Mouse (Mus musculus) liver, embryonic 16.5 days (tissue): ENCODE measurements around the gene Smim27. TPM values are rescaled to one million over a fixed set of nuclear protein-coding genes. Genes with fewer than 3 reads are reported as not detected.

Source experiments
- ATAC-seq: fragments of 200-750 bp; cut with Nextera tagmentation; 2 replicates; pipeline ENCODE4 v1.8.0; 2017; ENCODE audit warnings: low read depth, mild to moderate bottlenecking, moderate number of reproducible peaks, moderate library complexity
- H3K27ac ChIP-seq: fragments of 300-500 bp; sonication (generic); 2 replicates; pipeline ENCODE4 v1.5.1; 2014; ENCODE audit warnings: mild to moderate bottlenecking, low read length
- H3K27me3 ChIP-seq: fragments of 300-500 bp; sonication (generic); 2 replicates; pipeline ENCODE4 v1.6.1; 2014; ENCODE audit warnings: low read depth, low read length, mixed read lengths; ENCODE audit not compliant: control insufficient read depth, insufficient read depth
- H3K36me3 ChIP-seq: fragments of 300-500 bp; sonication (generic); 2 replicates; pipeline ENCODE4 v1.6.1; 2014; ENCODE audit warnings: mild to moderate bottlenecking; ENCODE audit not compliant: control insufficient read depth, insufficient read depth
- H3K4me1 ChIP-seq: fragments of 300-500 bp; sonication (generic); 2 replicates; pipeline ENCODE4 v1.6.1; 2014; ENCODE audit warnings: low read depth, low read length, mixed read lengths; ENCODE audit not compliant: control insufficient read depth
- H3K4me2 ChIP-seq: fragments of 300-500 bp; sonication (generic); 2 replicates; pipeline ENCODE4 v1.6.1; 2014; ENCODE audit warnings: low read depth, low read length, mixed read lengths
- H3K4me3 ChIP-seq: fragments of 300-500 bp; sonication (generic); 2 replicates; pipeline ENCODE4 v1.5.1; 2014; ENCODE audit warnings: low read depth, mild to moderate bottlenecking, low read length
- H3K9ac ChIP-seq: fragments of 300-500 bp; sonication (generic); 2 replicates; pipeline ENCODE4 v1.6.1; 2014; ENCODE audit warnings: low read depth, low read length
- H3K9me3 ChIP-seq: fragments of 300-500 bp; sonication (generic); replicated peaks from 2 replicates; pipeline ENCODE4 v1.6.1; 2016; ENCODE audit warnings: low read length; ENCODE audit not compliant: control insufficient read depth
- WGBS: fragments of 180-500 bp; shearing (Covaris S2); extraction: QIAGEN DNeasy Blood & Tissue Kit; methylation state at CpG from one replicate; pipeline ENCODE4 v1.1.7; 2014; ENCODE audit not compliant: insufficient replicate concordance; 5-methylcytosine and 5-hydroxymethylcytosine counted together
- polyA plus RNA-seq: library from polyadenylated mRNA; unstranded; fragments of >200 nt; fragmentation: Nextera tagmentation; extraction: Ambion mirVana; gene quantifications from 2 replicates; pipeline ENCODE4 v1.2.1, GENCODE M21; 2015

The Smim27 gene
- polyA plus RNA-seq, 1 experiment from 2014 or later, result 13.7 TPM

DNA sequence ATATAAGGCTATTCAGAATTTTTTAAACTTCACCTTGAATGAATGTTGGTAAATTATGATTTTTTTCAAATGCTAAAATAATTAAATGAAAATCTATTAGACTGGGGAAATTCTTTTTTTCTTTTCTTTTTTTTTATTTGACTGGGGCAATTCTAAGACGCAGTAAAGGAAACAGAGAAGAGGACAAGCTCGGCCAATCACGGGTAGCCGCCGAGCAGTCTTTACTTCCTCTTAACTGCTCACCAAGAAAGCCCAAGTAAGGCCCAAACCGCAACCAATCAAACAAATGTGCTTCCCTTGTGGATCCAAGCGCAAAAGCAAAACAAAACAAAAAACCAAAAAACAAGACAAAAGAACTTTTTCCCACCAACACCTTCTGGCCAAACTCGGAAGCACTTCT is 25.3 kb upstream of the Smim27 start:
- no peak overlapping the region for H3K4me2 ChIP-seq
- ATAC-seq, result no peak
- no peaks in the 10 kb centered on the region; the same call in 1 of the 2 replicates for H3K4me1 ChIP-seq
- WGBS, result 31% methylated on average over 8 of the region's 8 CpGs
- no peak overlapping the region for H3K27ac ChIP-seq
- no peaks in the 10 kb centered on the region for H3K9me3 ChIP-seq
- no peaks in the 10 kb centered on the region for H3K36me3 ChIP-seq
- H3K9ac ChIP-seq, result no peak overlapping the region
- no peaks in the 10 kb centered on the region for H3K27me3 ChIP-seq
- H3K4me3 ChIP-seq, result no peak overlapping the region

DNA sequence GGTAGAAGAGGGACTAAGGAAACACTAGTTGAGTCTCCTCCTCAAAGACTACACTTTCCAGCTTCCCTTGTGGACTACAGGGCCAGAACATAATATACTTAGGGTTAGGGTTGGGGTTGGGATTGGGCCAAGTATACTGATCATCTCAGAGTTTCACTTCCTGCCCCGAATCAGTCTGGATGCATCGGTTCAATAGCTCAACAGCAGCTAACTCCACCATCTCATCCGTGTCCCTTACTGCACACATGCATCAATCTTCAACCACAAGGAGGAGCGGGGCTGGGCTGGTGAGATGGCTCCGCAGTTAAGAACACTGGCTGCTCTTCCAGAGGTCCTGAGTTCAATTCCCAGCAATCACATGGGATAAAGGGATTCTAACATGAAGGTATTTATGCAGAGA is 18.4 kb upstream of the Smim27 start:
- no peak overlapping the region for H3K27ac ChIP-seq
- H3K4me2 ChIP-seq, result no peak overlapping the region
- WGBS, result 70% methylated on average over 5 of the region's 5 CpGs
- no peak for ATAC-seq
- H3K4me1 ChIP-seq, result no peaks in the 10 kb centered on the region
- no peaks in the 10 kb centered on the region for H3K27me3 ChIP-seq
- no peak overlapping the region for H3K9ac ChIP-seq
- no peaks in the 10 kb centered on the region for H3K36me3 ChIP-seq
- H3K4me3 ChIP-seq, result no peak overlapping the region
- no peaks in the 10 kb centered on the region for H3K9me3 ChIP-seq

DNA sequence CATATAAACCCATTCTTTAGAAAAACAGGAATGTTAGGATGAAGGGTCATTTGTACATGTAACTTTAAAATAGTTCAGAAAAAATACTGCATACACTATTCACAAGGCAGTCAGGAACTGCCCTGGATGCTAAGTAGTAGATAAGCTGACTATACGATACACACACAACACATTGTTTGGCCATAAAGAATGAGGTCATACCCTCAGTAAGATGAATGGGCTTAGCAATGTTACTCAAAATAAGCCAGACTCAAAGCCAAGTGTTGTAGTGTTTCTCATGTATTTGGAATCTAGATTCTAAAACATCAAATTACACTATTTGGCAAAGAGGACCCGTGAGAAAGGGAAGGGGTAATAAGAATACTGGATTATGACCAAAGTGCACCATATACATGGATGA is 15.6 kb upstream of the Smim27 start:
- H3K9me3 ChIP-seq, result no peaks in the 10 kb centered on the region
- H3K4me1 ChIP-seq, result no peaks in the 10 kb centered on the region
- H3K4me2 ChIP-seq, result no peak overlapping the region
- 72% methylated on average over 2 of the region's 2 CpGs for WGBS
- no peak overlapping the region for H3K27ac ChIP-seq
- H3K9ac ChIP-seq, result no peak overlapping the region
- H3K4me3 ChIP-seq, result no peak overlapping the region
- no peaks in the 10 kb centered on the region for H3K27me3 ChIP-seq
- H3K36me3 ChIP-seq, result no peaks in the 10 kb centered on the region
- ATAC-seq, result no peak

DNA sequence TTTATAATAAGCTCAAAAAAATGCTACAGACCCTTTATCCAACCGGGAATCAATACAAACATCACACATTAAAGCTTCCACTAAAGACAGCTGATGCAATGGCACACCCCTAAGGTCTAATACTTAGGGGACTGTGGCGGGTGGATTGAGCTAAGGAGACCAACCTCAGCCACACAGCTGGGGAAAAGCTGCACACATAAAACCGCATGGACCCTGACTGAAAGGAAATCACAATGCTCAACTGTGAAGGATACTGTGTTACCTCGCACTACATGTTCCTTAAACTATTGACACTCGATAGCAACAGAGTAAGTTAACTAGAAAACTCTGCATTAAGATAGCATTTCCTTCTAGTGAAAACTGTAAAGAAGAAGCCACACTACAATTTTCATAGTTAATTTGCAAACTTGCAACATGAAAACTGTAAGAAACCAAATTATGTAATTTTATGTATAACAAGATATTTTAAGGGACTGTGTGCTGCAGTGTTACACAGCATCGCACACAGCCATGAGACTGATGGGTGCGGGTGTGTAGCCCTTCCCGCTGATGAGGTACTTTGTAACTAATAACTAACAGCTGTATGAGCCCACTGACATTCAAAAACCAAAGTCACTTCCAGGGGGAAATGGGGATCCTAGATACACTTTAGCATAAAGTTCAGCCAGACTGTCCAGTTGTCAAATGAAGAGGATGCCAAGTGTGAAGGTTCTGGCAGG is 14.8 kb upstream of the Smim27 start:
- 75% methylated on average over 8 of the region's 8 CpGs for WGBS
- Histone ChIP-seq H3K9me3 (no peaks in the 10 kb centered on the region), H3K4me3 (no peak overlapping the region), H3K27me3 (no peaks in the 10 kb centered on the region), H3K9ac (no peak overlapping the region), H3K27ac (no peak overlapping the region), H3K4me2 (no peak overlapping the region), H3K4me1 (no peaks in the 10 kb centered on the region), H3K36me3 (0 out of 2 replicates have a peak, but pooled peaks cover 3% of the 10 kb centered on the region)
- no peak for ATAC-seq

DNA sequence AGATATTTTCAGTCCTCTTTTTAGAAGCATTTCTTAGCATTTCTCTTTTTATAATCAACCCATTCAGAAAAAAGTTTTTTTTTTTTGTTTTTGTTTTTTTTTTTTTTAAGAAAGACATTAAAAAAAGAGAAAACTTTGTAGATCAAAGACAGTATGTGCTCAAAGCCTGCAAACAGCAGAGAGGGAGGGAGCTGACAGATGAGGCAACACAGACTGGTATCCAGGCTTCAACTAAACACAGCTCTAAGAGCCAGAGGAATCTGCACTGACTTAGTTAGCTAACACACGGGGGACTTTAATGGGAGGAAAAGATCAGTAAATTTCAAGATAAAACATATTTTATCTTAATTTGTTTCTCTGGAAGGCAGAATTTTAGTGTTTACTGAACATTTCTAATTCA is 5.1 kb upstream of the Smim27 start:
- Histone ChIP-seq H3K9ac (no peak overlapping the region), H3K27ac (no peak overlapping the region), H3K4me2 (no peak overlapping the region), H3K9me3 (no peaks in the 10 kb centered on the region), H3K4me3 (no peak overlapping the region), H3K27me3 (no peaks in the 10 kb centered on the region), H3K36me3 (peaks cover 30% of the 10 kb centered on the region), H3K4me1 (peaks cover 25% of the 10 kb centered on the region)
- ATAC-seq, result no peak
- WGBS, result 67% methylated on average over 1 of the region's 1 CpGs

DNA sequence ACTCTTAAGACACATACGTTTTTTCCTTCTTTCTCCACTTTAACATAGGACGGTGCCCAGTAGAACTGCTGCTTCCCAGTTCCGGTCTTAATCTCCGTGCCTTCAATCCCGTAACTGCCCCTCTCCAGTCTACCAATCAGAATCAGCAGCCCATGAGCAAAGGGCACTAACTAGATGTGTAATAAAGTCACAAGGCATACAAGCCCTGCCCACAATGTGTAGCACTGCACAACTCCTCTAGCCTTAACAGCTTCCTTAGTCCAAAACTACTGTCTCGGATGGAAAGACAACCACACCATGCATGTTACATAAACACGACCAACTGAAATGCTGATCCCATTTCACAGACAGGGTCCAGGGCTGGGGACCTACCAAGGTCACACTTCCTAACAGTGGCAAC is 1.7 kb upstream of the Smim27 start:
- Histone ChIP-seq H3K4me3 (peak overlapping the region; percentile 86), H3K9me3 (no peaks in the 10 kb centered on the region), H3K27me3 (no peaks in the 10 kb centered on the region), H3K4me1 (peaks cover 27% of the 10 kb centered on the region), H3K4me2 (peak overlapping the region; percentile 91), H3K9ac (peak overlapping the region; percentile 90), H3K36me3 (peaks cover 2% of the 10 kb centered on the region), H3K27ac (no peak overlapping the region; the same call in 1 of the 2 replicates)
- ATAC-seq, result no peak
- 58% methylated on average over 7 of the region's 7 CpGs for WGBS

DNA sequence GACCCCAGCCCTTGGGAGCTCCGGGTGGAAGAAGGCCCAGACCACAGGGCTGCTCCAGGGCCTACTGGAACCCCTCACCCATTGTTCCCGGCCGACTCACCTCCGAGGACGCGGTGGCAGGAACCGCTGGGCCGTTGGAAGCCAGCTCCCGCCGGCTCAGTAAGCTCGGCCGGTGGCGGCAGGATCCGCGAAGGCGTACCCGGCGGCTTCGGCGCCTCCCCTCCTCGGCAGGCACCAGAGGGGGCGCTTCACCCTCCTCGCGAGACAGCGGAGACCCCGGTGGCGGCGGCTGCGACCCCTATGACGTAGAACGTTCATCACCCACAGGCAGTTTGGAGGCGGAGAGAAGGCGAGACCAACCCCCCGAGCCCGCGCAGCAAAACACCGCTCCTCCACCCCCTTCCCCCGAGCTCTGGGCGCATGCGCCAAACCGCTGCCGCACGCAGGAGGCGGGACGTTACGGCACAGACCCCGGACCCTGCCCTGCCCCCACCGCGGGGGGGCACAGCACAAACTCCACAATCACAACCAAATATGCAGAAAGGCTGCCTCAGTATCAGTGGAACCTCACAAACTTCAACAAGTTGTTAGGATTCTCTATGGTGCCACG is 1.1 kb upstream of the Smim27 start:
- Histone ChIP-seq H3K9ac (peak overlapping the region; percentile 90), H3K27me3 (no peaks in the 10 kb centered on the region), H3K36me3 (no peaks in the 10 kb centered on the region; the same call in 1 of the 2 replicates), H3K4me2 (peak overlapping the region; percentile 91), H3K4me1 (peaks cover 27% of the 10 kb centered on the region), H3K27ac (peak overlapping the region; percentile 96), H3K4me3 (peak overlapping the region; percentile 86), H3K9me3 (no peaks in the 10 kb centered on the region)
- peak; percentile 68 for ATAC-seq
- under 1% methylated on average over 50 of the region's 50 CpGs for WGBS

DNA sequence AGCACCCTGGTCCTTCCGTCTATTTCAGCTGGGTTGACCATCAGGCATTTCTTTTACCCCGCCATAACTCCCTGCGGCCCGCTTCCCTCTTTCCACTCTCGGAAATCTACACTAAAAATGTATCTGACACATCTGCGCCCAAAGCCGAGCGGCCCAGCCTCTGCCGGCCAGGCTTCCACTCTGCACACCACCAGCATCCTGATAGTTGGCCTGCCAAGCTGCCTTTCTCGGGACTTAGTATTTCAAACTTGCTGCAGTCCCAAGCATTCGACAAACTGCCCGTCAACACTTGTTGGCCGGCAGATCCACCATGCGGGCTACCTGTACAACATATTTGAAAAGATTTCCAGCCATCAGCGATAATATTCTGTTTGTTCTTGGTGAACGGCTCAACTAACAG is 544 bp upstream of the Smim27 start:
- ATAC-seq, result peak; percentile 7; the same call in 1 of the 2 replicates
- H3K4me1 ChIP-seq, result peaks cover 27% of the 10 kb centered on the region
- H3K36me3 ChIP-seq, result no peaks in the 10 kb centered on the region; the same call in 1 of the 2 replicates
- 0% methylated on average over 16 of the region's 16 CpGs for WGBS
- H3K27me3 ChIP-seq, result no peaks in the 10 kb centered on the region
- H3K9ac ChIP-seq, result peak overlapping the region; percentile 90
- peak overlapping the region; percentile 91 for H3K4me2 ChIP-seq
- H3K4me3 ChIP-seq, result peak overlapping the region; percentile 86
- no peaks in the 10 kb centered on the region for H3K9me3 ChIP-seq
- H3K27ac ChIP-seq, result peak overlapping the region; percentile 96

DNA sequence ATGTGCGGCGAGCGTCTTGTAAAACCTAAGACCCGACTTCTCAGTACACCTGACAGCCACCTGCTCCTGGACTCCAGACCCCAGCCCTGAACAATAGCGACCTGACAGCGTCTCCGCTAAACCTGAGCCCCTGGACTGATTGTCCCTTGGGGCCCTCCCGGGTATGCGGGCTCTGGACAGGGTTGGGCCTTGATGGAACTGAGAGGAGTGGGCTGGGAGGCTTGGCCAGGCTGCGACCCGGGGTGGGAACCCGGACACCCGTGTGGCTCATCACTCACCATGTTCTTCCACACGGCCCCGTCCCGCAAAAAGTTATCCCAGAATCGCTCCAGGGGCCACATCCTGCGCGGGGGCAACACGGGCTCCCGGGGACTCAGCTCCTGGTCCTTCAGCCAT is 9.5 kb downstream of the Smim27 start:
- Histone ChIP-seq H3K27ac (peak overlapping the region; percentile 81), H3K36me3 (no peaks in the 10 kb centered on the region)
- WGBS, result under 1% methylated on average over 21 of the region's 21 CpGs

More for the DNA sequence above, 9.5 kb downstream of the Smim27 start:
- peaks cover 7% of the 10 kb centered on the region for H3K4me1 ChIP-seq
- H3K27me3 ChIP-seq, result no peaks in the 10 kb centered on the region
- H3K9ac ChIP-seq, result peak overlapping the region; percentile 83
- ATAC-seq, result peak; percentile 40
- H3K9me3 ChIP-seq, result no peaks in the 10 kb centered on the region
- H3K4me3 ChIP-seq, result peak overlapping the region; percentile 94
- peak overlapping the region; percentile 88 for H3K4me2 ChIP-seq
